Mouse (Mus musculus): ENCODE measurements around the gene Mterf2. TPM values are rescaled to one million over a fixed set of nuclear protein-coding genes. Genes with fewer than 3 reads are reported as not detected.

The Mterf2 gene
- total RNA-seq, 2 experiments from 2014 or later = 7.2 to 9.0 TPM

Other genes starting within 250 kb of the Mterf2 start
- 10 to 100 TPM; 19.9 to 21.2 TPM for gene Ric8b, start 210.4 kb downstream of the Mterf2 start, total RNA-seq (2021)
- 1 to 10 TPM in 1 of 2 experiments, under 1 TPM in 1; 0.79 to 1.1 TPM for gene Fhl4, start 25.5 kb downstream of the Mterf2 start, total RNA-seq (2021)
- gene Tmem263, start 25.4 kb downstream of the Mterf2 start, total RNA-seq (2021) = 10 to 100 TPM; 33.1 to 33.4 TPM
- gene Cry1, start 57.0 kb upstream of the Mterf2 start, total RNA-seq (2021) = 10 to 100 TPM; 19.6 to 22.2 TPM

Data from heart, postnatal 4 days (tissue).